Mouse (Mus musculus) forebrain, embryonic 11.5 days (tissue): ENCODE measurements at regions not wholly inside any gene's neighbourhood (a gene's known extent, or its start where the extent isn't known, plus 50 kb on each side); places are given as distances from the start of the nearest gene placed in this dataset.

Experiments
- ATAC-seq: fragments of 200-750 bp; cut with Nextera tagmentation; replicated peaks from 2 replicates; pipeline ENCODE4 v1.8.0; 2017; ENCODE audit warnings: moderate TSS enrichment; ENCODE audit not compliant: low FRiP score
- DNase-seq: peaks from one replicate; pipeline ENCODE4 v3.0.0-alpha.2; 2017; ENCODE audit warnings: low spot score
- H3K27ac ChIP-seq: fragments of 300-500 bp; sonication (generic); 2 replicates; pipeline ENCODE4 v1.5.1; 2014; ENCODE audit warnings: low read depth, low read length
- H3K27me3 ChIP-seq: fragments of 300-500 bp; sonication (generic); 2 replicates; pipeline ENCODE4 v1.6.1; 2014; ENCODE audit warnings: mild to moderate bottlenecking, low read length, mixed read lengths; ENCODE audit not compliant: control insufficient read depth, insufficient read depth
- H3K36me3 ChIP-seq: fragments of 300-500 bp; sonication (generic); 2 replicates; pipeline ENCODE4 v1.6.1; 2014; ENCODE audit warnings: mild to moderate bottlenecking, low read length, moderate library complexity, mixed read lengths; ENCODE audit not compliant: control insufficient read depth, insufficient read depth
- H3K4me1 ChIP-seq: fragments of 300-500 bp; sonication (generic); replicated peaks from 2 replicates; pipeline ENCODE4 v1.6.1; 2014; ENCODE audit warnings: low read length, mixed read lengths; ENCODE audit not compliant: control insufficient read depth, insufficient read depth
- H3K4me2 ChIP-seq: fragments of 300-500 bp; sonication (generic); 2 replicates; pipeline ENCODE4 v1.6.1; 2014; ENCODE audit warnings: low read depth, mild to moderate bottlenecking, low read length, moderate library complexity, mixed read lengths; ENCODE audit not compliant: severe bottlenecking
- H3K4me3 ChIP-seq: fragments of 300-500 bp; sonication (generic); 2 replicates; pipeline ENCODE4 v1.5.1; 2014; ENCODE audit warnings: low read depth, low read length
- H3K9ac ChIP-seq: fragments of 300-500 bp; sonication (generic); 2 replicates; pipeline ENCODE4 v1.6.1; 2014; ENCODE audit warnings: low read length
- H3K9me3 ChIP-seq: fragments of 300-500 bp; sonication (generic); 2 replicates; pipeline ENCODE4 v1.6.1; 2016; ENCODE audit warnings: low read length, mixed read lengths; ENCODE audit not compliant: control insufficient read depth
- WGBS: fragments of 180-500 bp; shearing (Covaris S2); extraction: QIAGEN DNeasy Blood & Tissue Kit; methylation state at CpG from one replicate; pipeline ENCODE4 v1.1.7; 2014; 5-methylcytosine and 5-hydroxymethylcytosine counted together

DNA sequence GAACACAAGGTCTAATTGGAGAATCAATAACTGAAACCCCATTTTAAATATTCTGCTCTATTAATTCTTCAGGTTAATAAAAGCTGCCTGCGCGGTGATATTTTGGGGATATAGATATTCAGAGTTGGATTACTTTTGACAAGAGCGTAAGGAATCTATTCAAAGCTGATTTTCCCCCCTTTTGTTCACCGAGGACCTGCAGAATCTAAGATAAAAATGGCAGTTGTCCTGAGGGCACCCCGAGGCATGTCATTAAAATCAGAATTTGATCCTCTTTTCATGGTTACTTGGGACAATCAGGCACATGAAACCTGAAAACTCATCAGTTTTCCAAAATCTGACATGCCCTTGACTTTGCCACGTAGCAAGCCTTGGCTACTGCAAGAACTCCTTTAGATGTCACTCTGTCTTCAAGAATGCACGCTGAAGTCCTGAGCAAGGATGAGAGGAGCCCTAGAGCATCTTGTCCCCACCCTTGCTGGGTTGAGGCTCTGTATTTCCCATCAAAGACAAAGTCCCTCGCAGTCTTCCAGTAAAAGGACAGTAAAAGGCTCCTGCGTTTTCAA lies 232.5 kb downstream of the Ttll7 start:
- peaks cover 3% of the 10 kb centered on the region; the same call in 1 of the 2 replicates for H3K4me1 ChIP-seq
- DNase-seq: no peak

DNA sequence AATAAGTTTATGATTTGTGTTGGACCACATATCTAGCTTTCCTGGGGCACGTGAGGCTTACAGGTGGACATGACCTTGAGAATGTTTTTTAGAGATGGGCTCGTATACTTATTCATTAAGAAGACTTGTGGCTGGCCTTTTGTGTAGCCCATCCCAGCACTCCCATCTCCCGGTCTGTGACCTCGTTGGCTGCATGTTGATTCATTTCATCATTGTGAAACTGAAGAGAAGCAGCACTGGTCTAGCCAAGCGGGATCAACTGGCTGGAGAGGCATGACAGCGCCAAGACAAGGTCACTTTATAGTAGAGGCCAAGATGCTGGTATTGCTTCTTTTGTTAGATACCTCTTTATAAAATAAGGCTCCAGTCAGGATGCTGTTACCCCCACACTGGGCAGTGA lies 236.0 kb downstream of the Ttll7 start:
- no peak overlapping the region for H3K4me2 ChIP-seq
- DNase-seq (no peak), ATAC-seq (no peak)
- H3K9me3 ChIP-seq: no peaks in the 10 kb centered on the region
- no peaks in the 10 kb centered on the region for H3K27me3 ChIP-seq
- H3K4me3 ChIP-seq: no peak overlapping the region
- 83% methylated on average over 6 of the region's 6 CpGs for WGBS
- no peak overlapping the region for H3K27ac ChIP-seq
- no peaks in the 10 kb centered on the region for H3K36me3 ChIP-seq
- no peak overlapping the region for H3K9ac ChIP-seq
- H3K4me1 ChIP-seq: no peaks in the 10 kb centered on the region; the same call in 1 of the 2 replicates

More for the DNA sequence above, 232.5 kb downstream of the Ttll7 start:
- Histone ChIP-seq H3K27me3 (no peaks in the 10 kb centered on the region), H3K9ac (no peak overlapping the region), H3K27ac (no peak overlapping the region), H3K9me3 (no peaks in the 10 kb centered on the region), H3K4me2 (no peak overlapping the region), H3K4me3 (no peak overlapping the region), H3K36me3 (no peaks in the 10 kb centered on the region)
- peak; percentile 49 for ATAC-seq
- WGBS: 38% methylated on average over 9 of the region's 9 CpGs

DNA sequence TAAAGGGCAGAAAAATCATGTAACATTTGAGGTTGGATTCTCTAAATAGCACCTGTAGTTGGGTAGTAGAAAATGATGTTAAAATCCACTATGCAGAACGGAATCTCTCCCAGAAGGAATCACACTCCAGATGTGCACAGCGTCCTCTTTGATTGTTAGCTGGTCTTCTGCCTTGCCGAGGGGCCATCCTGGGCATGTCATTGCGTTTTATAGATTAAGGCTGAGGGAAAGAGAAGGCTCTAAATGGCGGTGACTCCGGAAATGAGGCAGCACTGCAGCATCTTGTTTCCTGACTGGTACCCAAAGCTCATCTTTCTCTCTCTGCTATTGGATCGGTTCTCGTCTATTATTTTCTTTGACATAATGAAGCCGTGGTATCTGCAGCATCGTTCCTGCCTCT lies 237.5 kb downstream of the Ttll7 start:
- H3K4me1 ChIP-seq: no peaks in the 10 kb centered on the region; the same call in 1 of the 2 replicates
- H3K9me3 ChIP-seq: no peaks in the 10 kb centered on the region
- H3K36me3 ChIP-seq: no peaks in the 10 kb centered on the region
- H3K27me3 ChIP-seq: no peaks in the 10 kb centered on the region
- DNase-seq (no peak), ATAC-seq (no peak)
- H3K4me3 ChIP-seq: no peak overlapping the region
- H3K9ac ChIP-seq: no peak overlapping the region
- no peak overlapping the region for H3K27ac ChIP-seq
- H3K4me2 ChIP-seq: no peak overlapping the region
- 80% methylated on average over 10 of the region's 10 CpGs for WGBS

- Histone ChIP-seq H3K4me1 (no peaks in the 10 kb centered on the region), H3K36me3 (no peaks in the 10 kb centered on the region), H3K4me3 (no peak overlapping the region), H3K9ac (no peak overlapping the region), H3K9me3 (no peaks in the 10 kb centered on the region), H3K27me3 (no peaks in the 10 kb centered on the region), H3K27ac (no peak overlapping the region), H3K4me2 (no peak overlapping the region)
- DNase-seq: no peak
- no peak for ATAC-seq
- WGBS: 59% methylated on average over 8 of the region's 8 CpGs
Observed at GRCm38 (mm10) chr3:147092188-147093075, 240.3 kb downstream of the Ttll7 start.

- H3K9me3 ChIP-seq: no peaks in the 10 kb centered on the region
- ATAC-seq: no peak
- H3K4me2 ChIP-seq: no peak overlapping the region
- H3K4me1 ChIP-seq: peaks cover 2% of the 10 kb centered on the region; the same call in 1 of the 2 replicates
- no peak overlapping the region for H3K27ac ChIP-seq
- H3K27me3 ChIP-seq: no peaks in the 10 kb centered on the region
- 53% methylated on average over 5 of the region's 5 CpGs for WGBS
- no peak overlapping the region for H3K9ac ChIP-seq
- no peaks in the 10 kb centered on the region for H3K36me3 ChIP-seq
- DNase-seq: no peak
- no peak overlapping the region for H3K4me3 ChIP-seq
Observed at GRCm38 (mm10) chr3:147093076-147093380, 240.9 kb downstream of the Ttll7 start.

GRCm38 (mm10) chr3:147096179-147096578 lies 244.0 kb downstream of the Ttll7 start:
- H3K4me3 ChIP-seq: no peak overlapping the region
- 63% methylated on average over 9 of the region's 9 CpGs for WGBS
- no peak overlapping the region for H3K9ac ChIP-seq
- H3K27ac ChIP-seq: no peak overlapping the region
- no peak for DNase-seq
- no peak for ATAC-seq
- H3K36me3 ChIP-seq: no peaks in the 10 kb centered on the region
- no peak overlapping the region for H3K4me2 ChIP-seq
- peaks cover 8% of the 10 kb centered on the region; the same call in 1 of the 2 replicates for H3K4me1 ChIP-seq
- no peaks in the 10 kb centered on the region for H3K9me3 ChIP-seq
- H3K27me3 ChIP-seq: no peaks in the 10 kb centered on the region

DNA sequence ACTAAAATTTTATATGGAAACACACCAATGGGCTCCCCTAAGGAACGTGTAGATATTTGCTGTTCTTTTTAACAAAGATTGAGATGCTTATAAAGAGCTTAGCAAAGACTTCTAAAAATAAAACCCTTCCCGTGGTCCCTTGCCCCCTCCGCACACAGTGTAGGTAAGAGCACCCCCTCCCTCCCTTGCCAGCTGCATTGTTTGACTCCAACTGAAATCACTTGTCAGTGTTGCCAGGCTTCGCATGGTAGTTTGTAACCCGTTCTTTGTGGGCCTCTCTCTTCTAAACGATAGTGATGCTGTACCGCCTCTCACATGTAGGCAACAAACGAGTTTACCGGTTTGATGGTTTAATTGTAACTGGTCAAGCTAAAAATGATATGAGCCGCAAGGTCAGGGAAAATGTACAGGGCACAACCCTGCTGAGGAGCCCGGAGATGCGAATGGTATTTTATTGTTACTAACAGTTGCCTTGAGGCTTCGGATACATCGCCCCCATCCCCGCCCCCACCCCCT lies 246.0 kb downstream of the Ttll7 start:
- Histone ChIP-seq H3K4me1 (peaks cover 8% of the 10 kb centered on the region; the same call in 1 of the 2 replicates), H3K27me3 (no peaks in the 10 kb centered on the region), H3K9ac (no peak overlapping the region), H3K4me3 (no peak overlapping the region), H3K9me3 (no peaks in the 10 kb centered on the region), H3K4me2 (peak overlapping the region; percentile 29; the same call in 1 of the 2 replicates), H3K27ac (no peak overlapping the region), H3K36me3 (no peaks in the 10 kb centered on the region)
- peak; percentile 48; the same call in 1 of the 2 replicates for ATAC-seq
- WGBS: 17% methylated on average over 15 of the region's 15 CpGs
- DNase-seq: no peak

DNA sequence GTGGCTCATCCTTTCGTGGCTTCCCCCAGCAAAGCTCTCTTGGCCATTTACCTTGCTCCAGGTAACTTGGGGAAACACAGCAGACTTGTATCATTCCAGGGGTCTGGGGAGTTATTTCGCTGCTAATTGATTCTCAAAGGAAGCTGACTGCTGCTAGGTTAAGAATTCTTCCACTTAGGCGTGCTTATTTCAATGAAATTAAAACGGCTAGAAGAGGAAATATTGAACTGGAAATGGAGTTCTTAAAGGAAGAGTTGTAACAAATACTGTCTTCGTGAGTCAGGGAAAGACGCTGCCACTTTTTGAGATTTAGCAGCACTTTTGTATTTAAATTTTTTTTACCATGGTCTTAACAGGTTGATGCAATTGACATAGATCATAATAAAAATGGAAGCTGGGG lies 246.4 kb downstream of the Ttll7 start:
- Histone ChIP-seq H3K4me2 (peak overlapping the region; percentile 29; the same call in 1 of the 2 replicates), H3K9ac (no peak overlapping the region), H3K27ac (no peak overlapping the region), H3K4me1 (peaks cover 8% of the 10 kb centered on the region; the same call in 1 of the 2 replicates), H3K36me3 (no peaks in the 10 kb centered on the region), H3K4me3 (no peak overlapping the region), H3K27me3 (no peaks in the 10 kb centered on the region), H3K9me3 (no peaks in the 10 kb centered on the region)
- 24% methylated on average over 6 of the region's 6 CpGs for WGBS
- no peak for DNase-seq
- no peak for ATAC-seq
